Mouse (Mus musculus) gastrocnemius, adult 2 months (tissue): ENCODE measurements around the gene Gdf5. TPM values are rescaled to one million over a fixed set of nuclear protein-coding genes. Genes with fewer than 3 reads are reported as not detected.
"Not testable (repeated sequence)": the region's sequence is repeated elsewhere in the genome, so short reads cannot be mapped to it uniquely, and the experiment has no call there.

Experiments used
- DNase-seq: peaks from one replicate; pipeline ENCODE4 v3.0.0; 2022
- H3K27ac ChIP-seq: fragments of 200-600 bp; 2 replicates; pipeline ENCODE4 v1.8.1; 2022; ENCODE audit warnings: mild to moderate bottlenecking
- H3K4me3 ChIP-seq: fragments of 200-600 bp; 2 replicates; pipeline ENCODE4 v1.8.1; 2022; ENCODE audit warnings: mild to moderate bottlenecking, moderate library complexity
- CTCF ChIP-seq: fragments of 200-600 bp; IDR thresholded peaks from 2 replicates; pipeline ENCODE4 v1.8.1; 2022; ENCODE audit warnings: antibody characterized with exemption, mild to moderate bottlenecking, moderate library complexity
- intact Hi-C: fragments of 180-260 bp; cut with DNase I; formaldehyde crosslinking; loops from one replicate; pipeline ENCODE4 v1.15.1; 2025
- total RNA-seq, 2 experiments: library from RNA; stranded (reverse); gene quantifications; 2 replicates each; pipeline ENCODE4 v1.2.3; 2021

Gene Gdf5
- total RNA-seq, 2 experiments from 2014 or later: 0.08 TPM; not detected in 1

DNA sequence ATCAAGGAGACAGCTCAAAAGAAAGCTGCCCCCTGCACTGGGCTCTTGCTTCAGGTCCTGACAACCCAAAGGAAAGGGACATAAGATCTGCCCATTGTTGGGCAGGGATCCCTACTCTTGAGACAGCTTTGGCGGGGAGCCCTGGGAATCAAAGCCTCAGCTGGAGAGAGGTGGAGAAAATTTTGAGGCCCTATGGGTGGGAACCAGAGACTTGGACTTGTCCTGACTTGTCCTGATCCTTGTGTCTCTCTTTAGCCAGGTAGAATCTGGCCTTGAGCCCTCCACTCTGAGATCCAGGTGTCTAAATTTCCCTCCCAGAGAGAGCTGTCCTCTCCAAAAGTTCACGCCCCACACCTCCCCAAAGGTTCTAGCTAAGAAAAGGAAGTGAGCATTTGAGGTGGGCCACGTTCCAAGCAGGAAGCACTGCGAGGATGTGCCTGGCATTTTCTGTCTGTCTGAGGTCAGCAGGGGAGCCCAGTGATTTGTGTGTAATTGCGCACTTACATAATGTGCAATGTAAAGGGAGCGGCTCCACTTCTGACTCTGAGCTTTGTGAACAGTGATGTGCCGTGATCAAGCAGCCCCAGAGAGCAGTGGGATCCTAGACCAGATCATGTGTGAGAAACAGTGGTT is 5.2 kb downstream of the Gdf5 start:
- TF ChIP-seq CTCF: no peak
- intact Hi-C loops: loop anchor here (10.0 kb wide), 1 partner anchor 245 kb away; the partner anchor contains the start of gene Trpc4ap
- Histone ChIP-seq H3K4me3 (no peak overlapping the region), H3K27ac (no peak overlapping the region)
- no peak for DNase-seq

DNA sequence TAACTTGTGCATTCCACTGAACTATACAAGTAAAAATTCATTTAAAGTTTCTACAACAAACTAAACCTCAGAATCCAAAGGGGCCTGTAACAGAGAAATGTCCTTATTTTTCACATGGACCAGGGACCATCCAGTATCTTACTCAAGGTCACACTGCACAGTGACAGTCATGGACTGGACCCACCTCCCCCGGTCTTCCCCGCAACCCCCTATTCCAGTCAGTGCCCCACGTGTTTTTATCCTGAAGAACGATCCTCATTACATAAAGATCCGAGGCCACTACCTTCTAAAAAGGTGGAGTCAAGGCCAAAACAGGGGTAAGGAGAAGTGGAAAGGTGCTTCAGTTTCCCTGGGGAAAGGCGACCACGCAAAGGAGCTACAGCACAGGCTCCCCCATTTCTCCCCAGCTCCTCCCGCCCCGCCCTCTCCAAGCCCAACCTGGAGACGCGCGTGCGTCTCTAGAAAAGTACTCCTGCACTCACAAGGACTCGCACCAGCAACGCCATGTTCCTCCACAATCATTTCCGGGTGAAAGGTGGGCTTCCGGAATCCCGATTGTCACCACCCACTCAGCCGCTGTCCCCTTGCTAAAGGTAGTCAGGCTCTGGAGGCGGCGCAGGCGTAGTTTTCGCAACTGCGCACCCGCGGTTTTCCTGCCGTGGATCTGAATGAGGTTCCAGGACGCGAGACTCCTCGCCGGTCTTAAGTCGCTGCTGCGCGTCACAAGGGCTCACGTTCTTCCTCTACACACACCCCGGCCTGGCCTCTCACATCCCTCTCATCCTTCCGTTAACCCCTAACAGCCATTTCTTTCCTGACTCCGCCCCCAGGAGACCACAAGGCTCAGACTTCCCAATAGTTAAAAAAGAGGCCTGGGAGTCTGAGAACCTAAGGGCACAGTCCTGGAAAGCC is 15.4 kb downstream of the Gdf5 start, which contains the start of gene Uqcc1:
Gene Uqcc1, minus strand, starts transcription at position 780 of the 912 bp plus-strand sequence.
- H3K4me3 ChIP-seq: peak within 1 kb of the TSS; percentile 90
- intact Hi-C loops: no loop called here
- TF ChIP-seq CTCF: no peak

DNA sequence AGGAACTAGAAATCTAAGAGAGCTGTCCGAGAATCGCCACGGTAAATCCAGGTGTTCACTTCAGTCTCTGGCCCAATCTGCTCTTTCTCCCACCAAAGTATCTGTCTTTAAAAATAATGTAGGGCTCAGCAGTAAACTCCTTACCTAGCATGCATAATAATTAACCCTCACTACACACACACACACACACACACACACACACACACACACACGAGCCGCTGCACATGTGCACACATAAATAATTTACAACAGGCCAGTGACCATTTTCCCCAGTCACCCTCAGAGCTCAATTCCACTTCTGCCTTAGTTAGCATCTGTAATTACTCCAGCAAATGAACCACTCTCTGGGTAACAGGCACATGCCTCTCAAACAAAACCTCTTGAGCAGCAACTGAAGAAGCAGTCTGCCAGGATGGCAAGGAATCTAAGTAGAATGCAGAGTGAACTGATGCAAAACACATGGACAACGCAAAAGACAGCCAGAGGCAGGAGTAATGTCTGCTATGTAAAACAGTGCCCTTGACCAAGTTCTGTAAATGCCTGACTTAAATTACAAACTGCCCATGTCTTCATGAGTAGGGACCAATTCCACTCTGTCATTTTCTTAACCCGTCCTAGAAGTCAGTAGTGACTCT is 16.3 kb downstream of the Gdf5 start:
- no peak for TF ChIP-seq CTCF
- no peak for DNase-seq
- intact Hi-C loops: no loop called here
- Histone ChIP-seq H3K4me3 (peak overlapping the region; percentile 90), H3K27ac (peak overlapping the region; percentile 94)

More for the DNA sequence above, 15.4 kb downstream of the Gdf5 start, which contains the start of gene Uqcc1:
- peak within 1 kb of the TSS; percentile 94 for H3K27ac ChIP-seq
- DNase-seq: peak; percentile 94

DNA sequence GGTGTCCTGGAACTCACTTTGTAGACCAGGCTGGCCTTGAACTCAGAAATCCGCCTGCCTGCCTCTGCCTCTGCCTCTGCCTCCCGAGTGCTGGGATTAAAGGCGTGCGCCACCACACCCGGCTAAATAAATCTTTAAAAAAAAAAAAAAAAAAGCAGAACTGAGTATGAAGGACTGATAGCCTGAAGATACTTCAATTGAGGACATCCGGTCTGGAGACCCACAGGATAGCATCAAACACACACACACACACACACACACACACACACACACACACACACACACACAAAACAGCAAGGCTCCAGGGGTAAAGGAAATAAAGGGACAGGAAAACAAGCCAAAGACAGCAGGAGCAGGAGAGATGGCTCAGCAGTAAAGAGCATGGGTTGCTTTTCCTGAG is 20.0 kb downstream of the Gdf5 start:
- intact Hi-C loops, H3K4me3 ChIP-seq, H3K27ac ChIP-seq, DNase-seq: not testable (repeated sequence)

DNA sequence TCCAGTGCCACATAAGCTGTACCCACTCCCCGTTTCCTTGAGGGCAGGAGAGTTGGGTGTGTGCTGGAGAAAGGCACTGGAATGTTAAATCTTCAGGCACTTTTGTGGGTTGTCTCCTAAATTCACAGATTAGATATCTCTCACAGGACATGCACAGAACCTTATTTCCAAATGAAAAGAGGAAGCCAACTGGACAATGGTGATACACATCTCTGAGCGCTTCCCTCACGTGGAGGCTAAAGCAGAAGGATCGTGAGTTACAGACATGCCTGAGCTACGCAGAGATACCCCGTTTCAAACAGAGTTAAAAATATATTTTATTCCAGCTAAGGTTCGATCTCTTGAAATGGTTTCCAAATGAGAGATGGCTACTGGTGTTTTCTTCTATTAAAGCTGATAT is 22.0 kb downstream of the Gdf5 start:
- TF ChIP-seq CTCF: no peak
- Histone ChIP-seq H3K4me3 (no peak overlapping the region), H3K27ac (no peak overlapping the region)
- DNase-seq: no peak
- intact Hi-C loops: no loop called here

DNA sequence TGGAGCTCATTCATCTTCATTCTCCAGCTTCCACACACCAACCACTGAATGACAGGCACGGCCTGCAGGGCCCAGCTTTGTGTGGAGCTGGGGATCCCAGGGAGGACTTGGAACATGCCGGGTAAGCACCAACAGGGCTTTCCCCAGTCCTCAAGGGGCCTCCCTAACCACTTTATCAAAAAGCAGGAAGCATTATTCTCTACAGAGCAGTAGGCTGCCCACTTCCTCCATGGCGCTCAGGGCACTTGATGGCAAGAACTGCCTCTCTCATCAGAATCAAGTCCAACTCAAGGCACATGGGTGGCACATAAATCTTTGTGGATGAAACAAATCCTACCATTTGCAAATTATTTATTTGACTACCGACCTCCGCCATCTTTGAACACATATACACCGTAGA is 30.5 kb downstream of the Gdf5 start:
- no peak for TF ChIP-seq CTCF
- H3K27ac ChIP-seq: no peak overlapping the region
- no peak overlapping the region for H3K4me3 ChIP-seq
- DNase-seq: no peak
- intact Hi-C loops: no loop called here

DNA sequence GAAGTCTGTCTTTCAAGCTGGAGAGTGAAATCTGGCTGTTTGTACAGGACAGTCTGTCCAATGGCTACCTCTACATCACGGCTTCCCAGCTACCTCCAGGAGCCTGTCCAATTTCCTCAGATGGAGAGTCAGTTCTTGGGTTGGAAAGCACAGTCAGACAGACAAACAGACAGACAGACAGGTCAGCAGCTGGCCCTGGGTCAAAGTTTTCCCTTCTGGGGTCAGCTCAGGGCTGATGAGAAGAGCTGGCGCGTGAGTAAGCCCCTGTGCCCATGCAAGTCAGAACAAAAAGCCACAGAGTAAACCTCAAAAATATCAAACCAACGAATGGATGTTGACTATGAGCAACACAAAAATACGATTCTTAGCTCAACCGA is 41.5 kb downstream of the Gdf5 start:
- DNase-seq: peak; percentile 22
- peak overlapping the region; percentile 9 for H3K4me3 ChIP-seq
- H3K27ac ChIP-seq: peak overlapping the region; percentile 76
- intact Hi-C loops: no loop called here
- TF ChIP-seq CTCF: no peak

DNA sequence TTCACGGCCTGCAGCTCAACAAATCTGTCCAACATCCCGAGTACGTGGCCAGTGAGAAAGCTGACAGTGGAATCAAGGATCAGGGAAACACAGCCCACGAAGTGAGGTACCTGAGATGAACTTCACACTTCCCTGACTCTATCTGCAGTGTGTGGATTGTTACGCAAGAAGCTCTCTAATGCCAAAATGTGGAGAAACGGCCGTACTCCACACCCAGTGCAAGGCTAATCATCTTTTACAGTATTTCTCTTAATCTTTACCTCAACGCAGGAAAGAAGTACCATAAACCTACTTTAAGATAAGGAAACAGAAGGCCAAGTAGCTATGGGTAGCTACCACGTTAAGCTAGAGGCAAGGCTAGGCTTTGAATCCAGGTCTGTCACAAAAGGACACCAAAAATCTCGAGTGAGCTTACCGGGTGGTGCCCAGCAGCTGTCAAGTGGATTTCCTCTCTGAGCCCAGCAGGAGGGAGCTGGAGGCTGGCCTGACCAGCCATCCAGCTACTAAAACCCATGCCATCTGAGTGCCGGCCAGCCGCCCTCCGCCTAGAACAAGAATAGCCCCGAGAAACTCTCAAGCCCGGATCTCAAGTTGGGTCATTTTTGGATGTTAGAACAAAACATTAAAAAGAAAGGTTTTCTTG is 42.1 kb downstream of the Gdf5 start:
- intact Hi-C loops: no loop called here
- 0 out of 2 replicates have a peak, but pooled peaks have one; percentile 2 for TF ChIP-seq CTCF
- H3K4me3 ChIP-seq: peak overlapping the region; percentile 9
- H3K27ac ChIP-seq: peak overlapping the region; percentile 76
- peak; percentile 81 for DNase-seq

DNA sequence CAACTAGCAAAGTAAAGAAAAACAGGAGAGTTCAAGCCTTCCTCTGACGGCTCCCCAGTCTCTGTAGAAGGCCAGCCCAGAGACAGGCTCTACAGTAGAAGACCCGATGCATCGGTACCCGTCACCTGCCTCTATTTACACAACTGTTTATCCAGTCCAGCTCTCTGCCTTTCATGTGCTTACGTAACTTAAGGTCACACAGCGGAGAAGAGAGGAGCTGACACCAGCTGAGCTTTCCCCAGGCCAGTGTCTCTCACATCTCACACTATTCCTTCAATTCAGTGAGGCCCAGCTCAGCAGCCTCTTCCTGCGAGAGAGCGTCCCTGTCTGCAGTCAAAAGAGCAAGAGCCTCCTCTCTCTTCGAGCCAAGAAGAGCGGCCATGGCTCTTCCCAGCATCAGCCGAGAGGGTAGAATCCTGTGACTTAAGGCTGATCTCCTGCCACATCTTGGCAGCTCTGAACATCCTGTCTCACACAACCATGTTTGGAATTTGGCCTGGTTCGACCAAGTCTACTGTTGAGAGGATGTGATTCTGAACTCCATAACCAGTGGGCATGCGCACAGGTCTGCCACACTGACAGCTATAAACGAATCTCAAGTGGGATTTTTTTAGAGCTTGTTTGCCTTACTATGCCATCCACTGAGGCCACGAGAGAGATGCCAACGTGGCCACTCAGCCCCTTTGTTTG is 50.0 kb downstream of the Gdf5 start:
- no peak for DNase-seq
- H3K4me3 ChIP-seq: no peak overlapping the region
- peak overlapping the region; percentile 51 for H3K27ac ChIP-seq
- intact Hi-C loops: no loop called here
- no peak for TF ChIP-seq CTCF

DNA sequence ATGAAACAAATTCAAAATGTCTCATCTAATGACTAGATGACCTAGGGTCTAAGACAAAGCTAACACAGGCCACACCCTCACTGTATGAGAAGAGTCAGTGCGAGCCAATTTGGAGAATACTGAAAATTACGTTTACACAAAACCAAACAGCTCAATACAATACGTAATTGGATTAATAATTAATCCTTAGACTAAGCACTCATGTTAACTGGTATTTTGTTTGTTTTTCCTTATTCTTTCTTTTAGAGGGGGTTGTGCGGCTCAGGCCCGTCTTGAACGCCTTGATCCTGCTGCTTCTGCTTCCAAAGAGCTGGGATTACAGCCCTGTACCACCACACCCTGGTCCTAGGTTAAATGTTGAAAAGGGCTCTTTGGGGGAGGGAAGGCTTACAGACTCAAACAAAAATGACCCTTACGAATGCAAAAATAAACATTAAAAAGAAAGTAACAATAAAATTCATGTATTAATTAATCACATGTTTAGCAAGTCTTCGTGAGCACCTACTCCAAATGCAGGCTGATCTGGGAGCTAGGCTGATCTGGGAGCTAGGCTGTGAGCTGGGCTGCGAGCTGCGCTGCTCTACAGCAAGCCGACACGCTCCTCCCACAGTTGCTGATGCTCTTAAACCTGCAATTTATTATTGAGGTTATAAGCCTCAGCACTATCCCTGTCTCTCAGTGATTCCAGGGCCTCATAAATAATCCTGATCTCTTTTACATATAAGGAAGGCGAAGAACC is 50.7 kb downstream of the Gdf5 start:
- H3K27ac ChIP-seq: peak overlapping the region; percentile 51; the same call in 1 of the 2 replicates
- no peak overlapping the region for H3K4me3 ChIP-seq
- intact Hi-C loops: no loop called here
- TF ChIP-seq CTCF: no peak
- DNase-seq: no peak

Other genes starting within 250 kb of the Gdf5 start
- gene Edem2, start 215.9 kb downstream of the Gdf5 start, total RNA-seq: 1 to 10 TPM; 4.2 to 4.4 TPM
- not detected for gene Gm17581, start 209.5 kb downstream of the Gdf5 start, total RNA-seq
- gene Procr, start 194.2 kb downstream of the Gdf5 start, total RNA-seq: 10 to 100 TPM in 1 of 2 experiments, 1 to 10 TPM in 1; 9.9 to 21.3 TPM
- not detected for gene Mmp24, start 170.0 kb downstream of the Gdf5 start, total RNA-seq
- gene BC029722, start 125.9 kb downstream of the Gdf5 start, total RNA-seq: 10 to 100 TPM; 25.8 to 27.8 TPM
- gene Eif6, start 118.4 kb downstream of the Gdf5 start, total RNA-seq: 10 to 100 TPM; 41.0 to 46.7 TPM
- gene Fam83c, start 110.5 kb downstream of the Gdf5 start, total RNA-seq: not detected
- gene Uqcc1, start 15.1 kb downstream of the Gdf5 start, total RNA-seq: 100 to 1,000 TPM; 139 to 198 TPM
- gene Gm15557, start 4.6 kb downstream of the Gdf5 start, total RNA-seq: not detected
- 1 to 10 TPM; 3.8 to 4.6 TPM for gene Cep250, start 11.1 kb upstream of the Gdf5 start, total RNA-seq
- gene 6430550D23Rik, start 62.6 kb upstream of the Gdf5 start, total RNA-seq: under 1 TPM; 0.66 to 0.70 TPM
- gene Ergic3, start 62.7 kb upstream of the Gdf5 start, total RNA-seq: 10 to 100 TPM; 41.3 to 47.4 TPM
- gene Fer1l4, start 107.6 kb upstream of the Gdf5 start, total RNA-seq: not detected
- gene Spag4, start 119.8 kb upstream of the Gdf5 start, total RNA-seq: under 1 TPM; 0.33 to 0.36 TPM
- 10 to 100 TPM in 1 of 2 experiments, 1 to 10 TPM in 1; 8.6 to 10.1 TPM for gene Cpne1, start 166.6 kb upstream of the Gdf5 start, total RNA-seq
- gene Rbm12, start 166.6 kb upstream of the Gdf5 start, total RNA-seq: 1 to 10 TPM; 4.9 to 8.1 TPM
- gene Gm28036, start 181.7 kb upstream of the Gdf5 start, total RNA-seq: 1 to 10 TPM; 3.8 to 4.3 TPM
- 100 to 1,000 TPM; 187 to 259 TPM for gene Romo1, start 198.7 kb upstream of the Gdf5 start, total RNA-seq
- 10 to 100 TPM; 75.3 to 83.5 TPM for gene Nfs1, start 198.8 kb upstream of the Gdf5 start, total RNA-seq
- 100 to 1,000 TPM; 119 TPM for gene Rbm39, start 234.9 kb upstream of the Gdf5 start, total RNA-seq